Mouse (Mus musculus) cerebellum, adult 2 months (tissue): ENCODE measurements around the gene Tmem219. TPM values are rescaled to one million over a fixed set of nuclear protein-coding genes. Genes with fewer than 3 reads are reported as not detected.

Experiments
- DNase-seq, 2 experiments: peaks; one replicate each; pipeline ENCODE4 v3.0.0; 2021
- H3K27ac ChIP-seq: fragments of 200-500 bp; 2 replicates; pipeline ENCODE4 v1.5.1; 2012; ENCODE audit warnings: low read length, control low read depth, inconsistent platforms; ENCODE audit not compliant: insufficient read depth
- H3K27me3 ChIP-seq: fragments of 200-500 bp; 2 replicates; pipeline ENCODE4 v1.6.1; 2012; ENCODE audit warnings: inconsistent platforms, mild to moderate bottlenecking, low read length, moderate library complexity; ENCODE audit not compliant: control insufficient read depth, insufficient read depth
- H3K4me1 ChIP-seq: fragments of 200-500 bp; 2 replicates; pipeline ENCODE4 v1.6.1; 2011; ENCODE audit warnings: low read length; ENCODE audit not compliant: control insufficient read depth, insufficient read depth
- H3K4me3 ChIP-seq: fragments of 200-500 bp; replicated peaks from 2 replicates; pipeline ENCODE3; 2011; ENCODE audit warnings: mild to moderate bottlenecking, low read depth, low read length, control low read depth; ENCODE audit not compliant: insufficient read depth
- CTCF ChIP-seq: fragments of 200-500 bp; IDR thresholded peaks from 2 replicates; pipeline ENCODE4 v1.5.1; 2011; ENCODE audit warnings: low read depth, mild to moderate bottlenecking, control low read depth, low read length, moderate library complexity, borderline replicate concordance; ENCODE audit not compliant: insufficient read depth
- POLR2A ChIP-seq: fragments of 200-500 bp; IDR thresholded peaks from 2 replicates; pipeline ENCODE4 v1.6.1; 2011; ENCODE audit warnings: low read length, control low read depth, borderline replicate concordance; ENCODE audit not compliant: insufficient read depth
- WGBS: fragments of 180-500 bp; shearing (Covaris S2); methylation state at CpG from one replicate; pipeline ENCODE4 v1.1.7; 2018; 5-methylcytosine and 5-hydroxymethylcytosine counted together
- polyA plus RNA-seq: library from polyadenylated mRNA; depleted of rRNA; stranded (reverse); fragments of >200 nt; gene quantifications from 2 replicates; pipeline ENCODE4 v1.2.3, GENCODE M21; 2012

Gene Tmem219
- polyA plus RNA-seq, 1 experiment = 29.8 TPM

DNA sequence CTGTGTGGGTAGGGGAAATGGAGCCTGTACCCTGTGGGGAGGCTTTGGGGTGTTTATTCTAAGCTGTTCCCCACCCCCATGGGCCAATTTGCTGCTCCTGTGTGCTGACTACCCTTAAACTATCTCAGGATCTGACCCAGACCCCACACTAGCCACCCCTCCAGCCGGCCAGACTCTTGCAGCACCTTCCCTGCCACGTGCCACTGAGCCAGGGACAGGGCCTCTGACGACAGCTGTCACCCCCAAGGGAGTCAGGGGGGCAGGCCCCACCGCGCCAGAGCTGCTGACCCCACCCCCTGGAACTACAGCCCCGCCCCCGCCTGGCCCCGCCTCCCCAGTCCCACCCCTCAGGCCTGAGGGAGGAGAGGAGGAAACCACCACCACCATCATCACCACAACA lies 29.9 kb upstream of the Tmem219 start:
- Histone ChIP-seq H3K27me3 (no peaks in the 10 kb centered on the region), H3K4me1 (peaks cover 20% of the 10 kb centered on the region), H3K27ac (peak overlapping the region; percentile 44; the same call in 1 of the 2 replicates), H3K4me3 (peak overlapping the region; percentile 57)
- under 1% methylated on average over 8 of the region's 8 CpGs for WGBS
- no peak for DNase-seq
- no peak for TF ChIP-seq CTCF
- TF ChIP-seq POLR2A = no peak

DNA sequence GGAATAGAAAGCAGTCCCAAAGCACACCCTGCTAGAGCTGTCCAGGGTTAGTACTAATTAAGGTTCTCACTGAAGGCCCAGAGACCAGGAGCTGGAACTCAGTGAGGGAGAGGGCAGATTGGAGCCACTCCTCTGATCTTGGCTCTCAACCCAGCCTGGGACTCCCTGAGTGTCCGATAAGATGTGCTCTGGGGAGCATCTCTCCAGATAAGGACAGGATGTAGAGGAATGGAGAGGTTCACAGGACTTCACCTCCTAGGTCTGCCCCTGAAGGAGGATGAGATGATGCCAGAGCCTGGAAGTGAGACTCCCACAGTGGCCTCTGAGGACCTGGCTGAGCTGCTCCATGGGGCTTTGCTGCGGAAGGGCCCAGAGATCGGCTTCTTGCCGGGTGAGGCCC lies 29.0 kb upstream of the Tmem219 start:
- Histone ChIP-seq H3K4me1 (peaks cover 20% of the 10 kb centered on the region), H3K4me3 (peak overlapping the region; percentile 84), H3K27ac (peak overlapping the region; percentile 96), H3K27me3 (no peaks in the 10 kb centered on the region)
- peak; percentile 45 to 52 for DNase-seq
- no peak for TF ChIP-seq CTCF
- no peak for TF ChIP-seq POLR2A
- 5% methylated on average over 4 of the region's 4 CpGs for WGBS

- 2% methylated on average over 26 of the region's 26 CpGs for WGBS
- Histone ChIP-seq H3K4me1 (peaks cover 22% of the 10 kb centered on the region), H3K4me3 (peak overlapping the region; percentile 84), H3K27me3 (no peaks in the 10 kb centered on the region), H3K27ac (peak overlapping the region; percentile 96)
- peak; percentile 57 to 61 for DNase-seq
- TF ChIP-seq CTCF = no peak
- no peak for TF ChIP-seq POLR2A
Measured at GRCm38 (mm10) chr7:126950647-126951615, 28.2 kb upstream of the Tmem219 start.

DNA sequence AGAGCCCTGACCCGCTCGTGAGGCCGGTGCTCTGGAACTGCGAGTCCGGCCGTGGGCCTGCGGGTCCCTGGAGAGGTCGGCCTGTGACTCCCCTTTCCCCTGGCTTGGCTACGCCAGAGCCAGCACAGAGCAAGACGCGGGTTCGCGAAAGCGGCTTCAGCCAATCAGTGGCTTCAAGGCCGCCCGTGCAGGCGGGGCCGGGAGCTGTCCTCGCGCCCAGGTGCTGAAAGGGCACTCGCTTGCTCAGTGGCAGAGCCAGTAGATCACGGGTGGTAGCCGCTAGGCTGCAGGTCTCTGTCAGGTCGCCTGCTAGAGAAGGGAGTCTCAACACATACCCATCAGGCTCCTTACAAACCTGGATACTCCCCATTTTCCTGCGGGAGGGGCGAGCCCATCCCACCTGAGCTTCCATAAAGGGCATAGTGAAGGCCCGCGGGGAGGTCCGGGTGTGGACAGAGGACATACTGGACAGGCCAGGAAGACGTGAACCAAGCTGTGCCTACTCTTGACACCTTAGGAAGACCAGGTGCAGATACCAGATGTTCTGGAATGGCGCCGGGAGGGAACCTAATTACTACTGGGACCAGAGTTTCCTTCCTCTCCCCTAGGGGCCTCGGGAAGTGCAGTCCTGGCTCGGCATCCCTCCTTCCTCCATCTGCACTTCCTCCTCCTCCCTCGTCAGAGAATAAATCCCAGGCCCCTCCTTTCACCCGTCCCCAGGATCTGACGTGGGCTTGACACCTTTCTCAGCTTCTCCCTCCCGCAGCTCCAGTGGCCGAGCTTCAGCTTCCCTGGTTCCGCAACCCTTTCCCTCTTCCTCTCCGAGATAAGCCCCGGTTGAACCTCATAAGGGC lies 27.3 kb upstream of the Tmem219 start, which contains the start of gene Sez6l2:
TSS of gene Sez6l2 (plus strand) at position 771 of the 854 bp plus-strand sequence.
- Histone ChIP-seq H3K27me3 (no peaks in the 10 kb centered on the region), H3K4me1 (peaks cover 21% of the 10 kb centered on the region), H3K4me3 (peak within 1 kb of the TSS; percentile 84), H3K27ac (peak within 1 kb of the TSS; percentile 96)
- WGBS = under 1% methylated on average over 42 of the region's 42 CpGs
- TF ChIP-seq POLR2A = peak; percentile 88
- no peak; the same call in 1 of the 2 replicates for TF ChIP-seq CTCF
- DNase-seq = peak; percentile 94

GRCm38 (mm10) chr7:126949403-126949792 lies 26.7 kb upstream of the Tmem219 start, which contains the start of gene Asphd1:
Gene Asphd1 (minus strand): TSS chr7:126949582.
- peak within 1 kb of the TSS; percentile 84 for H3K4me3 ChIP-seq
- no peaks in the 10 kb centered on the region for H3K27me3 ChIP-seq
- peaks cover 15% of the 10 kb centered on the region for H3K4me1 ChIP-seq
- WGBS = 1% methylated on average over 20 of the region's 21 CpGs
- no peak for TF ChIP-seq CTCF
- TF ChIP-seq POLR2A = no peak
- H3K27ac ChIP-seq = peak within 1 kb of the TSS; percentile 96
- DNase-seq = no peak

GRCm38 (mm10) chr7:126948626-126949025 lies 25.9 kb upstream of the Tmem219 start:
- peaks cover 15% of the 10 kb centered on the region for H3K4me1 ChIP-seq
- WGBS = 65% methylated on average over 10 of the region's 10 CpGs
- peak overlapping the region; percentile 84 for H3K4me3 ChIP-seq
- DNase-seq = peak in 1 of 2 experiments; percentile 51
- peak overlapping the region; percentile 96 for H3K27ac ChIP-seq
- no peak for TF ChIP-seq CTCF
- no peak for TF ChIP-seq POLR2A
- H3K27me3 ChIP-seq = no peaks in the 10 kb centered on the region

DNA sequence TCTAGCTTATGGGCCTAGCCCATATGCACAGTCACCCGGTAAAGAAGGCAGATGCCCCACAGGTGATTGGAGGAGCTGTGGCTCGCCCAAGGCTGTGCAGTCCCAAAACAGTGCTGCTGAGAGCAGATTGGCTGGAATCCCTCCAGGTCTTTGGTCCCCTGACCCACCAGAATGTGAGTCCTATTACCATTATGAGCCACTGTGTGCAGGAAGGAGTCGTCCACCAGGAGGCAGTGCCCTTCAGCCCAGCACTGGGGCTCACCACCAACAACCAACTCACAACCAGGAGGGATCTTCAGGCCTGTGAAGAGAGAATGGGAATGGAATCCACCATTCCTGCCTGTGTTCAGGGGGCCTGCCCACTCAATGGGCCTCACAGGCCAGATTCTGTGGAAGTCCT lies 23.8 kb upstream of the Tmem219 start:
- Histone ChIP-seq H3K27me3 (no peaks in the 10 kb centered on the region), H3K27ac (no peak overlapping the region), H3K4me3 (no peak overlapping the region), H3K4me1 (peaks cover 10% of the 10 kb centered on the region; the same call in 1 of the 2 replicates)
- 13% methylated on average over 3 of the region's 3 CpGs for WGBS
- TF ChIP-seq POLR2A (no peak), CTCF (peak; percentile 77; the same call in 1 of the 2 replicates)
- DNase-seq = peak; percentile 48 to 49
